Mouse (Mus musculus) adrenal gland, adult 8-10 months (tissue): ENCODE measurements around the gene Snx15. TPM values are rescaled to one million over a fixed set of nuclear protein-coding genes. Genes with fewer than 3 reads are reported as not detected.

Experiments used
- DNase-seq: peaks from one replicate; pipeline ENCODE4 v3.0.0; 2022
- total RNA-seq, 4 experiments: library from RNA; stranded (reverse); gene quantifications; 2 replicates each; pipeline ENCODE4 v1.2.4; 2022

Gene Snx15
- total RNA-seq, 4 experiments from 2014 or later: 34.0 to 49.1 (median 37.8) TPM

DNA sequence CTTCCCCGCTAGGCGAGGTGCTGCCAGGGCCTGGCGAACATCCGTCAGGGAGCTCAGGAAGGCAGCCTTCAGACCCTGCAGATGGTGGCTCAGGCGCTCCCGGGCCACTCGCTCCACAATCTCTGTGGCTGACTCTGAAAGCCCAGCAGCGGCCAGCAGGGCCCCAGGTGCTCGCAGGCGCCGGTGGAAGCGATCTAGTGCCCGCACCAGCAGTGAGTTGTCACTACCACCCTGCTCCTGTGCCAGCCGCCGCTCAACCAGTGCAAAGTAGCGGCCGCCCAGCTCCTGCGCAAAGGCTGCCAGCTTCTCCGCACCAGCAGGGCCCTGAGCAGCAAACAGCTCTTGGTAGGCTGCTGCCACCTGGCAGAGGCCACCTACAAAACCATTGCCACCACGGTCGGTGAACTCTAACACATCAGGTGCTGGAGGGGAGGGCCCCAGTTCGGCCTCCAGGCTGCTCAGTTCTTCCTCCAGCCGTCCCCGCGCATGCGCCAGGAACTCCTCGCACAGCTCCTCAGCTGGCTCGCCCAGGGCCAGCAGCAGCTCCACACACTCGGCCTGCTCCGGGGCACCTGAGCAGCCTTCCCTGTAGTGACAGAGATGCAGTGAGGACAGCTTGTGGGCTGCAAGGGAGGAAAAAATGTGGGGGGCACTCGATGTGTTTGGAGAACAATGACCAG is 57.4 kb downstream of the Snx15 start:
- no peak for DNase-seq

DNA sequence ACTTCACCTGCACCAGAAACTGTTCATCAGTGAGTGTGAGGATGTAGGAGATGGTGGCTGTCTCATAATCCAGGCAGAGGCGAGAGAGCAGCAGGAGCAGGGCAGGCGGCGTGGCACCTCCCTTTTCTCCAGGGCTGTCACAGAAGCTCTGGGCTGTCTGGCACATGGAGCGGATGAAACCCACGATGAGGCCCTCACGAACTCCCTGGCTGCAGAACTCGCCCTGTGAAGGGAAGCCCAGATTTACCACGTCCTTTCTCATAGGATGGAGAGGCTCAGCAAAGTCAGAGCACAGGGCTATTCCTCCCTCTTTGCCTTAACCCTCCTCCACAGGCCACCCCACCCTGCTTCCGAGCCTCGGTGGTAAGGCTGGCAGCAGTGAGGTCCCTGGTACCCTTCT is 58.3 kb downstream of the Snx15 start:
- DNase-seq: no peak

Other genes starting within 250 kb of the Snx15 start
- gene Tigd3, start 234.2 kb downstream of the Snx15 start, total RNA-seq: 1 to 10 TPM in 3 of 4 experiments, under 1 TPM in 1; 0.93 to 3.5 (median 1.6) TPM
- gene Dpf2, start 215.3 kb downstream of the Snx15 start, total RNA-seq: 100 to 1,000 TPM in 3 of 4 experiments, 10 to 100 TPM in 1; 93.7 to 147 (median 129) TPM
- gene Cdc42ep2, start 203.5 kb downstream of the Snx15 start, total RNA-seq: 1 to 10 TPM; 4.9 to 9.6 (median 8.3) TPM
- 10 to 100 TPM; 22.5 to 51.0 (median 27.8) TPM for gene Pola2, start 164.1 kb downstream of the Snx15 start, total RNA-seq
- gene Slc22a20, start 142.2 kb downstream of the Snx15 start, total RNA-seq: not detected
- 10 to 100 TPM; 40.6 to 54.1 (median 47.3) TPM for gene Capn1, start 112.4 kb downstream of the Snx15 start, total RNA-seq
- gene Syvn1, start 81.7 kb downstream of the Snx15 start, total RNA-seq: 10 to 100 TPM; 59.6 to 78.9 (median 62.2) TPM
- gene Mrpl49, start 70.5 kb downstream of the Snx15 start, total RNA-seq: 10 to 100 TPM; 52.0 to 61.8 (median 59.6) TPM
- gene Fau, start 70.5 kb downstream of the Snx15 start, total RNA-seq: 1,000 to 10,000 TPM; 1,027 to 1,106 (median 1,086) TPM
- 10 to 100 TPM; 31.6 to 43.1 (median 34.6) TPM for gene Znhit2, start 67.1 kb downstream of the Snx15 start, total RNA-seq
- gene Tm7sf2, start 59.9 kb downstream of the Snx15 start, total RNA-seq: 10 to 100 TPM; 24.9 to 36.1 (median 27.2) TPM
- gene Vps51, start 51.1 kb downstream of the Snx15 start, total RNA-seq: 10 to 100 TPM; 66.2 to 92.3 (median 81.3) TPM
- 1 to 10 TPM in 1 of 4 experiments, under 1 TPM in 1, not detected in 2; 0.87 to 1.0 TPM for gene Tmem262, start 48.3 kb downstream of the Snx15 start, total RNA-seq
- not detected for gene Gm28374, start 46.0 kb downstream of the Snx15 start, total RNA-seq
- gene Zfpl1, start 43.3 kb downstream of the Snx15 start, total RNA-seq: 10 to 100 TPM; 37.2 to 50.5 (median 44.7) TPM
- gene Cdca5, start 43.3 kb downstream of the Snx15 start, total RNA-seq: 1 to 10 TPM in 1 of 4 experiments, under 1 TPM in 3; 0.46 to 1.2 (median 0.63) TPM
- not detected for gene AC131692.1, start 33.9 kb downstream of the Snx15 start, total RNA-seq
- under 1 TPM in 1 of 4 experiments, not detected in 3; 0.27 TPM for gene Naaladl1, start 22.5 kb downstream of the Snx15 start, total RNA-seq
- 10 to 100 TPM; 13.7 to 18.9 (median 16.1) TPM for gene Sac3d1, start 9.7 kb downstream of the Snx15 start, total RNA-seq
- 1 to 10 TPM; 1.4 to 3.5 (median 2.7) TPM for gene Batf2, start 12.7 kb upstream of the Snx15 start, total RNA-seq
- gene Arl2, start 13.2 kb upstream of the Snx15 start, total RNA-seq: 100 to 1,000 TPM in 2 of 4 experiments, 10 to 100 TPM in 2; 92.7 to 127 (median 112) TPM
- 1 to 10 TPM; 2.0 to 4.4 (median 3.5) TPM for gene Majin, start 56.1 kb upstream of the Snx15 start, total RNA-seq
- gene Gpha2, start 98.1 kb upstream of the Snx15 start, total RNA-seq: 10 to 100 TPM; 23.4 to 37.6 (median 29.4) TPM
- 100 to 1,000 TPM; 103 to 160 (median 124) TPM for gene Ppp2r5b, start 107.6 kb upstream of the Snx15 start, total RNA-seq
- gene Atg2a, start 113.4 kb upstream of the Snx15 start, total RNA-seq: 10 to 100 TPM; 38.6 to 57.9 (median 48.3) TPM
- 100 to 1,000 TPM in 3 of 4 experiments, 10 to 100 TPM in 1; 90.8 to 130 (median 118) TPM for gene Ehd1, start 148.4 kb upstream of the Snx15 start, total RNA-seq
- 10 to 100 TPM; 24.4 to 45.7 (median 38.4) TPM for gene Cdc42bpg, start 178.2 kb upstream of the Snx15 start, total RNA-seq
- gene Men1, start 206.7 kb upstream of the Snx15 start, total RNA-seq: 10 to 100 TPM; 53.4 to 67.8 (median 64.5) TPM
- gene Map4k2, start 212.8 kb upstream of the Snx15 start, total RNA-seq: 10 to 100 TPM; 40.6 to 81.6 (median 61.5) TPM
- 100 to 1,000 TPM; 193 to 274 (median 215) TPM for gene Sf1, start 235.4 kb upstream of the Snx15 start, total RNA-seq